Mouse (Mus musculus) liver, adult 2 months (tissue): ENCODE measurements around the gene Fbl. TPM values are rescaled to one million over a fixed set of nuclear protein-coding genes. Genes with fewer than 3 reads are reported as not detected.

Experiments
- DNase-seq: peaks from one replicate; pipeline ENCODE4 v3.0.0-alpha.2; 2011; ENCODE audit warnings: low read depth, low spot score; ENCODE audit errors: extremely low read depth
- H3K27ac ChIP-seq: fragments of 200-500 bp; replicated peaks from 2 replicates; pipeline ENCODE4 v1.5.1; 2012; ENCODE audit warnings: low read depth, mild to moderate bottlenecking, control low read depth, inconsistent platforms, low read length; ENCODE audit not compliant: insufficient read depth
- H3K27me3 ChIP-seq: fragments of 200-500 bp; 2 replicates; pipeline ENCODE4 v1.6.1; 2012; ENCODE audit warnings: mild to moderate bottlenecking, moderate library complexity, low read length, inconsistent platforms; ENCODE audit not compliant: control insufficient read depth, insufficient read depth
- H3K36me3 ChIP-seq: fragments of 200-500 bp; 2 replicates; pipeline ENCODE4 v1.6.1; 2012; ENCODE audit warnings: low read length, inconsistent platforms; ENCODE audit not compliant: control insufficient read depth, insufficient read depth
- H3K4me1 ChIP-seq: fragments of 200-500 bp; 2 replicates; pipeline ENCODE4 v1.6.1; 2011; ENCODE audit warnings: low read length; ENCODE audit not compliant: control insufficient read depth, insufficient read depth
- H3K4me3 ChIP-seq: fragments of 200-500 bp; 2 replicates; pipeline ENCODE4 v1.5.1; 2011; ENCODE audit warnings: low read depth, mild to moderate bottlenecking, control low read depth, low read length, moderate library complexity; ENCODE audit not compliant: insufficient read depth
- H3K79me2 ChIP-seq: fragments of 200-500 bp; 2 replicates; pipeline ENCODE4 v1.6.1; 2012; ENCODE audit warnings: inconsistent platforms, mild to moderate bottlenecking, low read length, moderate library complexity; ENCODE audit not compliant: control insufficient read depth, insufficient read depth
- H3K9ac ChIP-seq: fragments of 200-500 bp; 2 replicates; pipeline ENCODE4 v1.6.1; 2012; ENCODE audit warnings: low read depth, mild to moderate bottlenecking, control low read depth, inconsistent platforms, low read length
- CTCF ChIP-seq: fragments of 200-500 bp; IDR thresholded peaks from 2 replicates; pipeline ENCODE4 v1.5.1; 2011; ENCODE audit warnings: low read depth, low read length, control low read depth
- POLR2A ChIP-seq: fragments of 200-500 bp; IDR thresholded peaks from 2 replicates; pipeline ENCODE4 v1.6.1; 2011; ENCODE audit warnings: low read length, control low read depth; ENCODE audit not compliant: insufficient read depth; ENCODE audit errors: extremely low read depth
- WGBS: fragments of 180-500 bp; shearing (Covaris S2); methylation state at CpG from one replicate; pipeline ENCODE4 v1.1.7; 2018; 5-methylcytosine and 5-hydroxymethylcytosine counted together
- polyA plus RNA-seq: library from polyadenylated mRNA; depleted of rRNA; stranded (reverse); fragments of >200 nt; gene quantifications from 2 replicates; pipeline ENCODE4 v1.2.3, GENCODE M21; 2012; rRNA removed
- total RNA-seq: library from RNA; depleted of rRNA; stranded (reverse); fragments of >200 nt; gene quantifications from 2 replicates; pipeline ENCODE4 v1.2.3, GENCODE M21; 2014; rRNA removed

The Fbl gene
- total RNA-seq, result 34.0 and 38.6 TPM in 2 replicates
- 32.7 and 36.0 TPM in 2 replicates for polyA plus RNA-seq

DNA sequence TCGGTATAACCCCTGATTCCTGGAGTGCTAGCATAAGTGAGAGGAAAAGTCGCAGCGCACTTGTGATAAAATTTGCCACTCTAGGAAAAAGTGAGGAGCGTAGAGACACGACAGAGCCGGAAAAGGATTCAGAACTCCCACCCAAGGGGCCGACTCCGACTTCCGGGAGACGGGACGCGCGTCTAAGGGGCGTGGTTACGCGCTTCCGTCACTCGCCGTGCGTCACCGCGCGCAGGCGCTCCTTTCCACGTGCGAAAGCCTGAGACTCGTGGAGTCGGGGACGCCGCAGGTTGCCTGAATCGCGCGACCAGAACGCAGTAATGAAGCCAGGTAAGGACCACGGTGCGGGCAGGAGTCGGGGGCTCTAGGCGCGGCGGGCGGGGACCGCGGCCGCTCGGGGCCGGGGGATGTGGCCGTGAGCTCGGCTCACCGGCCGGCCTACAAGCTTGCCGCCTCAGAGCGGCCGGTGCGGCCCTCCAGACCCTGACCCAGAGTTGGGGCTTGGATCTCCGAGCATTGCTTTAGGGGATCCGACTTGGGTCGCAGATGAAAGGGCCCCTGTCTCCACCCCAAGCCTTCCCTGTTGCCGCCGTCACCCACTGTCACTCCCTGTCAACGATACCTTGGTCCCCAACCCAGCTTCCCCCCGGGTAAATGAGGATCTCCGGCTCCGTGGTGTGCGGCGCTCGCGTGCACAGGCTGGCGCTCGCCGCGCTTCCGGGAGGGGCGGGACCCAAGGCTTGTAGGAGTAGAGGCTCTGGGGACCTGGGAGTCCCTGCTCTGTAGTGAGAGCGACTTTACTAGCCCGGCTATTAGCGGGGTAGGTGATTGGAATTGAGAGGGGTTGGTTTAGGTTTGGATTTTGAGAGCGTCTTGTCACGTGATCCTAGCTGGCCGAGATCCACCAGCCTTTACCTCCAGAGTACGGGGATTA, at the start of gene Fbl:
Gene Fbl (plus strand): TSS at position 222 of the 934 bp plus-strand sequence.
- Histone ChIP-seq H3K79me2 (peaks cover 25% of the 10 kb centered on the region), H3K4me1 (peaks cover 17% of the 10 kb centered on the region), H3K9ac (peak within 1 kb of the TSS; percentile 90), H3K27ac (peak within 1 kb of the TSS; percentile 73), H3K27me3 (no peaks in the 10 kb centered on the region), H3K36me3 (no peaks in the 10 kb centered on the region), H3K4me3 (peak within 1 kb of the TSS; percentile 83)
- peak; percentile 77 for DNase-seq
- WGBS, result under 1% methylated on average over 80 of the region's 80 CpGs
- no peak for TF ChIP-seq CTCF
- peak; percentile 46; the same call in 1 of the 2 replicates for TF ChIP-seq POLR2A

DNA sequence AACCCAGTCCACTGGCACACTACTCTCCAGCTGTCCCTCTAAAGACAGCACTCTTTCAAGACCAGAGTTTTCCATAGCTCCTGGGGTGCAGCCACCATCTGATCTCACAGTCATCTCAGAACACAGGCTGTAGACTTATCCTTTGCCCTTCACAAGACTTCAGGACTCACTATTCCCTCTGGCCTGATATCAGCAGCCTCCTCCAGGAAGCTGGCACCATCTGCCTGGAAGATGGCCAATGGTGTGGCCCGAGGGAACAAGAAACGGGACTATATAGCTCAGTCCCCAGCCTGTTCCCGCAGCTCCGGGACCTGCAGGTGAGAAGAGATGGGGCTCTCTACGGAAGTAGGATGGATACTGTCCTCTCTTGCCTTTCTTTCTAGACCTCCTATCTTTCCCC, 40.3 kb upstream of the Fbl start, which contains the start of gene 9530053A07Rik:
Gene 9530053A07Rik (plus strand): TSS at position 301 of the 400 bp plus-strand sequence.
- Histone ChIP-seq H3K36me3 (no peaks in the 10 kb centered on the region), H3K9ac (no peak within 1 kb of the TSS), H3K4me3 (no peak within 1 kb of the TSS), H3K79me2 (no peaks in the 10 kb centered on the region), H3K27ac (no peak within 1 kb of the TSS), H3K4me1 (no peaks in the 10 kb centered on the region), H3K27me3 (no peaks in the 10 kb centered on the region)
- no peak for DNase-seq
- TF ChIP-seq CTCF (no peak), POLR2A (no peak)
- WGBS, result 74% methylated on average over 5 of the region's 5 CpGs

- H3K9ac ChIP-seq, result no peak overlapping the region
- no peaks in the 10 kb centered on the region for H3K36me3 ChIP-seq
- 53% methylated on average over 5 of the region's 5 CpGs for WGBS
- no peaks in the 10 kb centered on the region for H3K4me1 ChIP-seq
- TF ChIP-seq CTCF (0 out of 2 replicates have a peak, but pooled peaks have one; percentile 11), POLR2A (no peak)
- no peak overlapping the region for H3K4me3 ChIP-seq
- 0 out of 2 replicates have a peak, but pooled peaks cover 2% of the 10 kb centered on the region for H3K27me3 ChIP-seq
- no peak overlapping the region for H3K27ac ChIP-seq
- H3K79me2 ChIP-seq, result no peaks in the 10 kb centered on the region
- peak; percentile 16 for DNase-seq
These were observed 31.9 kb upstream of the Fbl start for GRCm38 (mm10) chr7:28137613-28138012.

GRCm38 (mm10) chr7:28148263-28148662, 21.2 kb upstream of the Fbl start:
- no peak overlapping the region for H3K4me3 ChIP-seq
- H3K36me3 ChIP-seq, result no peaks in the 10 kb centered on the region
- H3K79me2 ChIP-seq, result no peaks in the 10 kb centered on the region
- no peaks in the 10 kb centered on the region for H3K4me1 ChIP-seq
- peak; percentile 43 for DNase-seq
- H3K27ac ChIP-seq, result no peak overlapping the region
- WGBS, result 6% methylated on average over 3 of the region's 3 CpGs
- no peaks in the 10 kb centered on the region for H3K27me3 ChIP-seq
- no peak overlapping the region for H3K9ac ChIP-seq
- TF ChIP-seq CTCF (peak; percentile 90), POLR2A (no peak)

DNA sequence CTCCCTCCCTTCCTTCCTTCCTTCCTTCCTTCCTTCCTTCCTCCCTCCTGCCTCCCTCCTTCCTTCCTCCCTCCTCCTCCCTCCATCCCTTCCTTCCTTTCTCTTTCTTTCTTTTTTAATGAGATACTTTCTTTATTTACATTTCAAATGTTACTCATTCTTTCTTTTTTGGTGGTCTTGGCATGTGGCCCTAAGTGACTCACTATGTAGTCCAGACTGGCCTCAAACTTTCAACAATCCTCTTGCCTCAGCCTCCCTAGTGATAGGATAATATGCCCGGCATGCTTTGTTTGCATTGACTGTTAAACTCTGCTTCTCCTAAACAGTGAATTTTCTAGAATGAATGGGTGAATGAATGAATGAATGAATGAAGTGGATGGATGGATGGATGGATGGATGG, 19.7 kb upstream of the Fbl start:
- WGBS, result 79% methylated on average over 1 of the region's 1 CpGs
- Histone ChIP-seq H3K4me3 (no peak overlapping the region), H3K9ac (no peak overlapping the region), H3K27me3 (no peaks in the 10 kb centered on the region), H3K4me1 (no peaks in the 10 kb centered on the region), H3K27ac (no peak overlapping the region), H3K79me2 (no peaks in the 10 kb centered on the region), H3K36me3 (no peaks in the 10 kb centered on the region)
- TF ChIP-seq POLR2A (no peak), CTCF (no peak)
- DNase-seq, result no peak
